ENCODE assay signal across 1 mouse cellular context in the genomic region with DNA sequence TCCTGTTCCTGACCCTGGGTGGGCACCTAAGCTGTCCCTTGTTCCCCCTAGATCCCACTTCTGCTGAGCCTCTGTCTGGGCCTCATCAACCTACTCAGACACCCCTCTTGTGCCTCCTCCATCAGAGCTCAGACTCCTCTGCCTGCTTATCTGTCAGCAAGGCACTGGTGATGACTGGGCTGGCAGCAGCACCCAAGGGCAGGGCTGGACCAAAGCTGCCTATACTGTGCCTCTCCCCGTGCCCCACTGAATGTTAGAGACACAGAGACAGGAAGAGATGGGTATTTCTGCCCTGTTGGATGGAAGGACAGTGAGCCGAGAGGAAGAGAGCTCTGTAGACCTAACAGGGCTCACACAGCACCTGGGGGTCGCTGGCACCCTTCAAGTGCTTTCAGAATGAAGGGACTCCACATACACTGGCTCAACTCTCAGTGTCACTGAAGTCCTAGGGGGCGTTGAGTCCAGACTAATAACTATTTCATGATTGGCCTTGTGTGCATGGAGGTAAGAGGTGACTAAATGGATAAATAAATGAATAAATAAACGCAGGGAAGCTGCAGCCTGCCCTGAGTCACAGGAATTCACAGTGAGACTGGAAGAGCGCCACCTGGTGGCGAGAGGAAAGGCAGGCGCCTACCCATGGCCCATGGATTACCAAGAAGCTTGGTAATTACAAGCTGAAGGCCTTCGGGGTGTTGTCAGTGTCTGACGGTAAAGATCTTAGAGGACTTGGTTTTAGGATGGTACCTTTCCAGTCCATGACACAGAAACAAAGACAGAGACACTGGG.
A peak's percentile ranks its signal among the peaks of the same experiment; 100 is the strongest.
TF ChIP-seq lines count a peak whose summit lies in the region.

No protein-coding gene starts in this region.

TF ChIP-seq in CH12.LX, 34 proteins besides CTCF, POLR2A, EP300 and RAD21:
- peak; percentile 84 for TF ChIP-seq SMC3 (IDR thresholded peaks at IDR 0.05; ENCODE audit: low read depth, low read length)
- no peak for TF ChIP-seq IRF4 (IDR thresholded peaks at IDR 0.05; ENCODE audit: low read depth, low read length)
